Mouse (Mus musculus) cerebellum, adult 11 months (tissue): ENCODE data around the gene Pkm.

ENCODE experiments used
- DNase-seq: peaks from one replicate; pipeline ENCODE4 v3.0.0; 2022

Gene Pkm

GRCm38 (mm10) chr9:59666813-59667212 is 10.6 kb downstream of the Pkm start:
- DNase-seq = no peak

DNA sequence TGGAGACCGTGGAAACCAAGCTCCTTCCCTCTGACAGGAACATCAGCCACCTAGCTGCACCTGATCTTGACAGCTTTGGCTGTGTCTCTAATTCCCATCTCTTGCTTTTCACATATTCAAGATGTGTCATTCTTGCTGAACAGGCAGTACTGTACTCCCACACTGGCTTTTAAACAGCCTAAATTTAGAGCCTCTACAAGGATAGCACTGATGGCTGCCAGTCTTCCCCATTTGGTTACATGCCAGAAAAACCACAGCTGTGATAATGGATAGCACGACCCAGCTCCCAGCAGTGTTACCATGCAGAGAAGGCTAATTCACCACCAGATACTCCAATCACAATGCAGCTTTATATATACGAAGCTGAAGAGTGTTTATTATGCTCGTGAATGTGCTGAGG is 11.1 kb downstream of the Pkm start:
- no peak for DNase-seq

DNA sequence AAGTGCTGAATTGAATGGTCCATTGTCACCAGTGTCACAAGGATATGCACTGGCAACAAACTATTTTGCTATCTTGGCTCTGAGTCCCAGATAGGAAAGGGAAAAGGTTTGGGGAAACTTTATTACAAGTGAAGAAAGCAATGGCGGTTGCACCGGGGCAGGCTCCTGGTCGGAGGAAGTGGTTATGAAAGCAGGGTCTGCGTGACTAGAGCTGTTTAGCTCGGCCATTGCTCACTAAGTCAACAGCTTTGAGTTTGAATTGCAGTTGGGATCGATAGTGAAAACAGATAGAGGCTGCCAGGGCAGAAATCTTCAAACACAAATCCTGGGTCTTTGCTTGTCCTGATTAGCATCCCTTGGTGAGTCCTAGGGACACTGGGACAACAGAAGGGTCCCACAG is 11.7 kb downstream of the Pkm start:
- DNase-seq = no peak

DNA sequence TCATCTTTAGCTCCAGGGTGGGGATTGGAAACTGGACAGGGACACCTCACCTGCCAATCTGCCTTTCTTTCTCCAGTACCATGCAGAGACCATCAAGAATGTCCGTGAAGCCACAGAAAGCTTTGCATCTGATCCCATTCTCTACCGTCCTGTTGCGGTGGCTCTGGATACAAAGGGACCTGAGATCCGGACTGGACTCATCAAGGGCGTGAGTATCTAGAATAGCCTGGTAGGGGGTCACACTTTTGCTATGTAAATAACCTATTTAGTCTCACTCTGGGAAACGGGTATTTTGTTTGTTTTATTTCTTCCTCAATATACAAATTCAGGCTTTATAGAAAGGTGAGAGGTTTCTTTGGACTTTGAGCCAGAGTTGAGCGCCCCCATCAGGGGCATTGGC is 12.3 kb downstream of the Pkm start:
- DNase-seq = no peak

- DNase-seq = no peak
These were observed 13.0 kb downstream of the Pkm start for GRCm38 (mm10) chr9:59669172-59669571.

DNA sequence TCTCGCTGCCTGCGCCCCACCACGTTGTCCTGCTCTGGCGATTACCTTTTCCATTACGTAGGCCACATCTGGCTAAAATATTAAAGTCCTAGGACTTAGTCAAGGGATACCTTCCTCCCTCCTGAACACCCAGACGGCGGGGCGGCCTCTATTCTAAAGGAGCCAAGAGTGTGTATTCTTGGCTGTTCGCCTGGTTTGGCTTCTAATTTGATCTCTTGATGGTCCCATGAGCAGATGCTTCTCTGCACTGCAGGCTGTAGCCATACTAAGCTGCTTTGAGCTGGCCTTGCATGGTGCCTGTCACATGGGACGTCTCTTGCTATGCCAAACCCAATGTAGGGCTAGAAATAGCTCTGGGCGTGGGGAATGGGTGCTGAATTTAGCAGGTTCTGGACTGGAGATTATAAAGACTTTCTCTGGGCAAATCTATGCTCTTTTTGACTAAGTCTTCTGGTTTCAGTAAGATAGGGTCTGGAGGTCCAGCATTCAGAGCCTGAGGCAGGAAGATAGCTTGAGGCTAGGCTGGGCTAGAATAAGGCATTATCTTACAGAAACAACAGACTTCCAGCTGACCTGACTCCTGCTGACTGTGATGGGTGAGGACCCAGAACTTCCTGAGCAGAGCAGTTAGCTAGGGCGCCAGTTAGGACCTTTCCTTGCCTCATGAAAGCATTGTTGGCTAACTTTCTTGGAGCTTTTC is 16.2 kb downstream of the Pkm start:
- DNase-seq = no peak

DNA sequence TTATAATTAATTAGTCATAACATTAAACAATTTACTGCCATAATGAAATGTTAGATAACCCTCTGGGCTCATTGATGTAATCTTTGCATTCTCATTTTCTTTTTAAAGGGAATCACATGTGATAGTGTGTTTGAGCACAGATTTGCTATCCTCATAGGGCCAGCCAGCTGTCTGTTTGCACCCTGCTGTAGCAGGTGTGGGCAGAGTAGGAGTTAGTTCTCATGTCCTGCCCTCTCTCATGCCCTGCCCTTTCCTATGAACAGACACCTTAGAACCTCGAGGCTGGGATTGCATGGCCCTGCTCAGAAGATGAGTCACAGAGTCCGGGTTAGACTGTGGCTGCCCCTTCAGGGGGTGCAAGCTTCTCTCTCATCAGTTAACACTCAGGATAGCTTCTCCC is 17.3 kb downstream of the Pkm start:
- DNase-seq = no peak

DNA sequence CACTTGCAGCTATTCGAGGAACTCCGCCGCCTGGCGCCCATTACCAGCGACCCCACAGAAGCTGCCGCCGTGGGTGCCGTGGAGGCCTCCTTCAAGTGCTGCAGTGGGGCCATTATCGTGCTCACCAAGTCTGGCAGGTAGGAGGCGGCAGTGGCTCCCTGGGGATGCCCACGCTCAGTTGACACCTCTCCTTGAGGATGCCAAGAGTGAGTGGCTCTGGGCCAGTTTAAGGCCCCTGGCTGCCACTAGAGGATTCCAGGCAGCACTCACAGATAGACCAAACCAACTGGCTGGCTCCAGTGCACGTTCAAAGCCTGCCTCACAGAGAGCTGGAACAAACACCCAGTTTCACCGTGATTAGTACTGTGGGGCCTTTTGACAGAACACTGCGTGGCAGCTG is 19.4 kb downstream of the Pkm start:
- no peak for DNase-seq

GRCm38 (mm10) chr9:59678313-59678712 is 22.1 kb downstream of the Pkm start:
- no peak for DNase-seq

DNA sequence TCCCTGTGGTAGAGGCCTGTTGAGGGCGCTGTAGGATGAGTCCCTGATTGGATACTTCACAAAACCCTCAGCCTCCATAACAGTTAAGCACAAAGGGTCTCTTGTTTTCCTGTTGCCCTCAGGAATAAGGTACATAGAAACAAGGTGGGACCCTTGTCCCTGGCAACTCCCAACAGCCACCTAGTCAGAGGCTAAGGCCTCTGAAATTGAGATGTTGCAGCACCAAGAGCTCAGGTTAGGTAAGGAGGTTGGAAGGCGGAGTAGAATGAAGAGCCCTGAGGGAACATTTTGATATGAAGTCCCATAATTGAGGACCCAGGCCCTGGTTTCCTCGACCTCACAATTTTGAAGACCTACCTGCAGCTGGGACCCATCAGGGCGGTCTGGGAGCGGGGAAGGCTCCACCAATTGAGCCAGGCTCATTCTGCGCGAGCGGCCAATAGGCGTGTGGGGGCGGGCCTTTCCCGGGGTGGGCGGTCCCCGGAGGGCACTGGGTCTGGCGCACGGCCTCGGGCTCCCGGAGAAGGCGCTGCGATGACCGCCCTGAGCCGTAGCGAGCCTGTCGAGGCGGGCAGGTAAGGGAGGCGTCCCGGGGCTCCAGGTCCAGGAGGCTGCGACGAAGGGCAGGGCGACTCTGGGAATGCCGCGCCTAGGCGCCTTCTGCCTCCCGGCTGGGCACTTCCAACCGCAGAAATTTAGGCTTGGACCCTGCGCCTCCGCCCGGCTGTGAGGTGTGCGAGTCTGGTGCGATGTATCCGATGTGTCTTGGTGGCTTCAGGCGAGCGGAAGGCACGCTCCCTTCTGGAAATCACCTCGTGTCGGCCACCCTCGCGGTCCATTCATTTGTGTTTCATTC is 23.7 kb downstream of the Pkm start, which contains the start of gene Gramd2:
Gramd2 (plus strand) TSS at position 467 of the 856 bp plus-strand sequence.
- DNase-seq = peak; percentile 72

DNA sequence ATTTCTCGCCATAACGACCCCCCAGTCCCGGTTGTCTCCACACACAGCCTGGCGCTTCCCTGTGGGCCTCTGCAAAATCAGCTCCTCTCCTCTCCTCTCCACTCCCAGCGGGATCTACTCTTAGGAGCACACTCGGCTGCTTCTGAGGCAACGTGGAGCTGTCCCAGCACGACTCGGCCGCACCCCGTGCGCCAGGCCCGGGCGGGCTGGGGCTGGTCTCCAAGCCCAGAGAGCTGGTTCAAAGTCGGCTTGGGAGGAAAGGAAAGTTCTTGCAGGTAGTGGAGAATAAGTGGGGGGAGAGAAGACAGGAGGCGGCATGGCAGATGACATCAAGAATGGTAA is 24.3 kb downstream of the Pkm start:
- DNase-seq = no peak

DNA sequence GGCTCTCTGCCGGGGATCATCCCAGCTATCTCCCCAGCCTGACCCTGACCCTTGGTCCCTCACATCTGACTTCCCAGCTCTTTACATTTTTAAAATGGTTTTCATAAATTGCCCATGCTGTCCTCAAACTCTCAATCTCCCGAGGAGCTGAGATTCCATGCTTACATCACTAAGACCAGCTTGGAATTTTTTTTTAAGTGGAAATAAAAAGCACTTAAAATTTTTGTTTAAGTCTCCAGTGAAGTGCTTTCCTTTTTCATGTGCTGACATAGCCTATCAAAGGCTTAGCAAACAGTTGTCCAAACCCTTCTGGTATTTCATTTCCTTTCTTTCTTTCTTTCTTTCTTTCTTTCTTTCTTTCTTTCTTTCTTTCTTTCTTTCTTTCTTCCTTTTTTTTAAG is 27.9 kb downstream of the Pkm start:
- no peak for DNase-seq

DNA sequence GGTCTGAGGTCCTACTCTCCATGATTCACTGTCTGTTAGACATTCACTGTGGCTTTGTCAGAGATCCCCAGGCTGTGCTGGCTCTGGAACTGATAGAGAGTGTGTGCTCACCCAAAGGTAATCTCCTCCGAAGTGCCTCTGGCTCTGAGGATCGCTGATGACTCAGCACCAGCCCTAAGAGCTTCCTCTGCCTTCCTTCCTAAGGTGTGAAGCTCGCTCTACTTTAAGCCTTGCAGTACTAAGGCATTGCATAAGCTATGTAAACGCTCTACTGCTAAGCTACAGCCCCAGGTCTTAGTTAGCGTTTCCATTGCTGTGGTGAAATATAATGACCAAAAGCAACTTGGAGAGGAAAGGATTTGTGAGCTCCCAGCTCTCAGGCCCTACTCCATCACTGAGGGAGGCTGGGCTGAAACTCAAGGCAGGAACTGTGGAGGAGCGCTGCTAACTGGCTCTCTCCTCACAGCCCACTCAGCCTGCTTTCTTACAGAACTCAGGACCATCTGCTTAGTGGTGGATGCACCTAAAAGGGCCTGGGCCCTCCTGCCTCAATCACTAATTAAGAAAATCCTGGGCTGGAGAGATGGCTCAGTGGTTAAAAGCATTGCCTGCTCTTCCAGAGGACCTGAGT is 31.4 kb downstream of the Pkm start:
- DNase-seq = no peak

- DNase-seq = peak; percentile 53
These were observed 35.5 kb downstream of the Pkm start for GRCm38 (mm10) chr9:59691635-59692094.

DNA sequence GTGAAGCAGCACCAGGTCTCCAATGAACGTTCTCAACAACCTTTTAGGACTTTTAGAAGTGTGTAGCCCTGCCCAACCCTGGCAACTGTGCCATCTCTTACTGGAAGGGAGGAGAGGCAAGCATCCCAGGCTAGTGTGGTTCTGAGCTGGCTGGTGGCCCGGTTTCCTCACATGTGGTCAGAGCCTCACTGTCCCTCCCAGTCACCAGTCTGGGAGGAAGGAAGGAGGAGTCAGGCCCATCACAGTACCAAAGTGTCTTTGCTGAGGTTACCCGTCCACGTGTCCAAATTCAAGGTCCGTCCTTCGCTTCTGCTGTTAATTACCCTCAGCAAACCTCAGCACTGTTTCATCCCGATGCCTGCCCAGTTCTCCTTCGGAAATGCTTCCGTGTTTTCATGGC is 36.0 kb downstream of the Pkm start:
- DNase-seq = peak; percentile 49

DNA sequence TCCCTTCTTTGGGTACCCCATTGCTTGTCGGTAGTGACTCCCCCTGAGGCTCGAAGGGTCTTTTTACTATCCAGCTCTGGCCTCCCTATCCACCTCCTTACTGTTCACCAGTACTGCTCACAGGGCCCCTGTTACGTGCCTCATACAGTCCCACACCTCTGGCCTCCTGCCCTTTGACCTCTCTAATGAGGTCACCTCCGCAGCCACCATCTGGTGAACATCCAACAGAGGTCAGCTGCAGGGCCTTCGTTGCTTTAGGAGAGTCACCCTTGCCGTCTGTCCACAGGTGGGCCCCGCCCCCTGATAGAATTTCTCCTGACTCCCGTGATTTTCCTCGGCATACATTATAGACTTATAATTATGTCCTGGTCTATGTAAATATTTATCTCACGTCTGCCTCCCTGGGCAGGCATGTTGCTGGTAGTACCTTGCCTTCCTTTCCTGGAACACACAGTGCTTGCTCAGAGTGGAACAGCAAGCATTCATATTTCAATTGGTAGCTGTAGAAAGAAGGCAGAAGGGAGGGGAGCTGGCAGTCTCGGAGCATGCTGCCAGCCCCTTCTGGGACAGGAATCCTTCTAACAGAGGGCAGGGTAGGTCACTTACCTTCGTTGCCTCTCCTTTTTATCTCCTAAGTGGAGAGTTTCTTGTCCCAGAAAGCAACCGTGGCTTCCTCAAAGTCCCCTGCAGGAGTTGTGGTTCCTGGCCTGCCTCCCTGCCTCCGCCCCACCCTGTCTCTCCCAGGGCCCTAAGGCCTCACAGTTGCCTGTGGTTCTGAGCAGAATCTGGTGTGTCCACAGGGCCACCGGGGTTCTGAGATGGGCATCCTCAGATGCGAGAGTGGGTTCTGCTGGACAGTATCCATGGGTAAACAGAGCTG is 38.6 kb downstream of the Pkm start:
- no peak for DNase-seq

GRCm38 (mm10) chr9:59695451-59695813 is 39.3 kb downstream of the Pkm start:
- no peak for DNase-seq

- DNase-seq = no peak
These were observed 40.2 kb downstream of the Pkm start for GRCm38 (mm10) chr9:59696381-59696780.

DNA sequence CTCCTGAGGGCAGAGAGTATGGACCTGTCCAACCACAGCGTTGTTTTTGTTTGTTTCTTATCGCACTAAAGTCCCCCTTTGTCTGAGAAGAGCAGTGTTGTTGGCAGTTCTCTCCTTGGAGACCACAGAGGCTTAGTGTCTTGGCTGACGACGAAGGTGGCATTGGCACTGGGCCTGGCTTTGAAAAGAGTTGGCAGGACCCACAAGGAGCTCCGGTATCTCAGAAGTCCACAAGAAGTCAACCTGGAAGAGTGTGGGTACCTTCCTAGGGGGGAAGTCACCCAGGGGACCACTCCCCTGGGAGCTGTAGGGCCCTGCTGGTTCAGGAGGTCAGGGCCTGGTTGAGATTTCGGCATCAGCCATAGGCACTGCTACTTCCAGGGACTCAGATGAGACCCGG is 44.9 kb downstream of the Pkm start:
- no peak for DNase-seq

- DNase-seq = no peak
These were observed 46.9 kb downstream of the Pkm start for GRCm38 (mm10) chr9:59703099-59703498.

DNA sequence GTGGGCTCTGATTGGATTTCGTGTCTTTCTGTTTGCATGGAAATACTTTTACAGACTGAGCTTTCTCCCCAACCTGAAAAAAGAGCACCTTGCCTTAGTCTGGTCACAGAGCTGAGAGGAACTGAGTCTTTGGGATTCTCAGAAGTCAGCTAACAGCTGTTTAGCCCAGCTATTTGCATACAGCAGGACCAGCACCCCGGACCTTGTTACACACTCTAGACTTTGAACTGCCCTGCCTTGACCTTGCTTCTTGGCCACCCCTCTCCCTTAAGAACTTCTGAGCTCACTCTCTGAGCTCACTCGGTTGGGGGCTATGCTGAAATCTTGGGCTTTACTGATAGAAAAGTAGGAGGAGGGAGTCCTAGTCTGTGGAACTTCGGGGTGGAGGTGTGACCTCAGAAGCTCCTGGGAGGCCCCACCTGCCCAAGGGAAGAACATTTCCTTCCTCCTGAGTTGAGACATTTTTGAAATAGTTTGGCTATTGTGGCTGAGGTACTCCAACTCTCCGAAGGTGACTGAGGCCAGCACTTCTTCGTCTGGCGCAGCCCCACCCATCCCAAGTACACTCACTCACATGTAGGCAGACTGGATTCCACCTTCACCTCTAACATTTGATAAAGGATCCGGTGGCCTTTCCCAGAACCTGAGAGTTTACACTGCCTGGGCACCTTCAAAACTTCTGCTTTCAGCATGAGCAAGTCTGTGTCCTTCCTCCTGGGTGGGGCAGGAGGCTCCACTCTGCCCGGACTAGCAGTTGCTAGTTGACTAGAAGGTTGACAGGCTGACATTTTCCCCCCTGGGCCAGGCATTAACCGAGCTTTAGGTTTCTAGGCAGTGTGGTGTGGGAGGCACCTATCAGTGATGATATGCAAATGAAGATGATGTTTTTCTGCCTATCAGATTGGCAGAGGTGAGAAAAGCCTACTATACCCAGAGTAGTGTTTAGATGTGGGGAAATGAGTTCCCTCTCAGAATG is 51.0 kb downstream of the Pkm start:
- DNase-seq = no peak

DNA sequence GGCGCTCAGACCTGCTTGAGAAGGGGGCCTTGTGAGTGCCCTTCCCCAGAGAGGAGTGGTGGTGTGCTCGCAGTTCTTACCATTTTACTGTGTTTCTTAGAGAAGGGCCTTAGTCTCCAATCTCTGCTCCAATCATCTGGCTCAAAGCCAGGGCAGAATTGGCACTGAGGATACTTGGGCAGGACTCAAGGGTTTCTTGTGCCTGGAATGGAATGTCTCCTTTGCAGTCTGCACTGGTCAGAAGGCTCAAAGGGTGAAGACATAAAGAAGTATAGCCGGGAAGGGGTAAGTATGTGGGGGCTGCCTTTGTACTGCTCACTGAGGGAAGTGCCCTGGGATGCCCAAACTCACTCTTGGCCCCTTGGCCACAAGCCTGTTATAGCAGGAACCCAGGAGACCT is 53.1 kb downstream of the Pkm start:
- no peak for DNase-seq
